Mouse (Mus musculus) right cerebral cortex, postnatal 10 days (tissue): ENCODE results near the gene Prss29.

Source experiments
- DNase-seq, 2 experiments: peaks; one replicate each; pipeline ENCODE4 v3.0.0; 2021; ENCODE audit warnings: low spot score in 2 of 2

The Prss29 gene

GRCm38 (mm10) chr17:25318354-25318753, at the start of gene Prss29:
Gene Prss29 (plus strand): TSS chr17:25318654.
- DNase-seq: no peak

- no peak for DNase-seq
Observed at GRCm38 (mm10) chr17:25270795-25271335, 47.6 kb upstream of the Prss29 start.

GRCm38 (mm10) chr17:25272326-25272725, 46.1 kb upstream of the Prss29 start:
- no peak for DNase-seq

GRCm38 (mm10) chr17:25272951-25273705, 45.3 kb upstream of the Prss29 start:
- DNase-seq: peak in 1 of 2 experiments; percentile 91

GRCm38 (mm10) chr17:25273706-25274501, 44.5 kb upstream of the Prss29 start:
- peak; percentile 96 to 97 for DNase-seq

GRCm38 (mm10) chr17:25274571-25275346, 43.7 kb upstream of the Prss29 start, which contains the start of gene Ube2i:
Gene Ube2i (minus strand): TSS chr17:25274622.
- DNase-seq: no peak

- no peak for DNase-seq
Observed at GRCm38 (mm10) chr17:25275833-25276232, 42.6 kb upstream of the Prss29 start.

- peak in 1 of 2 experiments; percentile 45 for DNase-seq
Observed at GRCm38 (mm10) chr17:25282133-25282532, 36.3 kb upstream of the Prss29 start.

GRCm38 (mm10) chr17:25285033-25285432, 33.4 kb upstream of the Prss29 start:
- peak; percentile 55 to 59 for DNase-seq

GRCm38 (mm10) chr17:25288842-25289241, 29.6 kb upstream of the Prss29 start:
- DNase-seq: peak; percentile 46 to 63

- DNase-seq: no peak
Observed at GRCm38 (mm10) chr17:25290411-25290810, 28.0 kb upstream of the Prss29 start.

GRCm38 (mm10) chr17:25293495-25293894, 25.0 kb upstream of the Prss29 start:
- DNase-seq: no peak

- DNase-seq: no peak
Observed at GRCm38 (mm10) chr17:25294111-25294510, 24.3 kb upstream of the Prss29 start.

- DNase-seq: no peak
Observed at GRCm38 (mm10) chr17:25298094-25298493, 20.4 kb upstream of the Prss29 start, which contains the start of gene Prss34. Gene Prss34 (plus strand): TSS chr17:25298394.

- DNase-seq: no peak
Observed at GRCm38 (mm10) chr17:25308346-25308745, 10.1 kb upstream of the Prss29 start, which contains the start of gene Prss28. Gene Prss28 (plus strand): TSS chr17:25308646.

GRCm38 (mm10) chr17:25320819-25321218, 2.4 kb downstream of the Prss29 start:
- DNase-seq: no peak

GRCm38 (mm10) chr17:25322930-25323329, 4.5 kb downstream of the Prss29 start:
- no peak for DNase-seq

- DNase-seq: no peak
Observed at GRCm38 (mm10) chr17:25332321-25332720, 13.9 kb downstream of the Prss29 start.

- DNase-seq: peak; percentile 62 to 76
Observed at GRCm38 (mm10) chr17:25333943-25334342, 15.5 kb downstream of the Prss29 start.

- no peak for DNase-seq
Observed at GRCm38 (mm10) chr17:25338218-25338617, 19.8 kb downstream of the Prss29 start.

GRCm38 (mm10) chr17:25340003-25340402, 21.5 kb downstream of the Prss29 start:
- no peak for DNase-seq
